Comparison of ENCODE assay signal across 7 mouse cellular contexts in genomic region chr9:103432122-103432778, GRCm38 (mm10). TPM values are rescaled to one million over a fixed set of nuclear protein-coding genes. Genes with fewer than 3 reads are reported as not detected.
DNase-seq lines count a peak whose midpoint lies in the region; ATAC-seq and TF ChIP-seq lines count a peak whose summit lies in the region.

No protein-coding gene starts in this region.

- no peak overlapping the region for H3K4me3 ChIP-seq in lung, embryonic 14.5 days (ENCODE audit: low read depth, low read length)

- peak; percentile 58 for ATAC-seq in lung, embryonic 14.5 days (ENCODE audit: insufficient read depth)
- ATAC-seq in cerebellum, adult (ENCODE audit: insufficient number of reproducible peaks, low FRiP score, low TSS enrichment): no peak

- H3K4me1 ChIP-seq in lung, embryonic 14.5 days (ENCODE audit: insufficient read depth): peaks cover 8% of the 10 kb centered on the region

- no peaks in the 10 kb centered on the region for H3K9me3 ChIP-seq in lung, embryonic 14.5 days (ENCODE audit: low read depth, low read length)

- peak overlapping the region; percentile 67 for H3K27ac ChIP-seq in lung, embryonic 14.5 days (ENCODE audit: low read depth)

- TF ChIP-seq CTCF in lung, embryonic 14.5 days (IDR thresholded peaks at IDR 0.05; ENCODE audit: low read depth): no peak

- no peak overlapping the region for H3K4me2 ChIP-seq in lung, embryonic 14.5 days

- 14% methylated on average over 13 of the region's 13 CpGs for WGBS in lung, embryonic 14.5 days

- H3K27me3 ChIP-seq in lung, embryonic 14.5 days (ENCODE audit: insufficient read depth, low read length): no peaks in the 10 kb centered on the region

- H3K9ac ChIP-seq in lung, embryonic 14.5 days: no peak overlapping the region

- no peaks in the 10 kb centered on the region for H3K36me3 ChIP-seq in lung, embryonic 14.5 days (ENCODE audit: insufficient read depth)

- DNase-seq in lung, embryonic 14.5 days: peak; percentile 74
- DNase-seq in lung, postnatal 25 days (ENCODE audit: low spot score): no peak
- DNase-seq in adrenal gland, postnatal 25 days: peak; percentile 6
- peak; percentile 74 for DNase-seq in gastrocnemius, postnatal 25 days
- peak; percentile 33 to 56 for DNase-seq in natural killer cell, adult 2 months (ENCODE audit: low spot score in 2 of 2)
- no peak for DNase-seq in spleen, postnatal 10 days (ENCODE audit: low spot score in 2 of 2)

RNA-seq across cellular contexts. Expression of gene Bfsp2, which starts 48.0 kb away (rescaled TPM):
- polyA plus RNA-seq in lung, embryonic 14.5 days (2014; fragmentation: Nextera tagmentation; extraction: Ambion mirVana): 0.50 and 0.68 TPM in 2 replicates
- not detected in 2 replicates for total RNA-seq in adrenal gland, postnatal 25 days (2021)
- under 1 TPM; 0.48 to 0.49 TPM for total RNA-seq in gastrocnemius, postnatal 25 days (2021)

Comparison
In these comparisons a context has a peak if more than half of its experiments do, and no peak if none do; other contexts are left out.
1. DNase-seq: peak in lung, embryonic 14.5 days (single experiment), adrenal gland, postnatal 25 days (single experiment), gastrocnemius, postnatal 25 days (single experiment) and natural killer cell, adult 2 months (2 of 2); none in lung, postnatal 25 days (single experiment) and spleen, postnatal 10 days (0 of 2).